In genomic region chr5:134932903-134933276, GRCm38 (mm10) we compare ENCODE assay signal across 8 mouse cellular contexts. TPM values are rescaled to one million over a fixed set of nuclear protein-coding genes. Genes with fewer than 3 reads are reported as not detected.
DNase-seq lines count a peak whose midpoint lies in the region; ATAC-seq and TF ChIP-seq lines count a peak whose summit lies in the region.

No protein-coding gene starts in this region.

- H3K4me2 ChIP-seq in hindbrain, postnatal 0 days (ENCODE audit: low read depth, low read length) = peak overlapping the region; percentile 100

- H3K4me1 ChIP-seq in hindbrain, postnatal 0 days (ENCODE audit: insufficient read depth, low read length) = 0 out of 2 replicates have a peak, but pooled peaks cover 3% of the 10 kb centered on the region

- DNase-seq in frontal cortex, adult 2 months (ENCODE audit: extremely low spot score in 1 of 2, low spot score in 1 of 2) = peak; percentile 7 to 68
- peak; percentile 39 for DNase-seq in cerebellum, adult 9-11 months
- DNase-seq in frontal cortex, postnatal 36 days (ENCODE audit: low spot score in 2 of 2) = peak; percentile 22 to 43
- peak; percentile 78 for DNase-seq in hindbrain, postnatal 0 days (ENCODE audit: low spot score)
- DNase-seq in left cerebral cortex, postnatal 14 days (ENCODE audit: low spot score in 2 of 2) = peak; percentile 23 to 48
- DNase-seq in spleen, adult 12 weeks (ENCODE audit: low spot score) = peak; percentile 77

- H3K4me3 ChIP-seq in hindbrain, postnatal 0 days (ENCODE audit: low read length) = peak overlapping the region; percentile 74

- H3K36me3 ChIP-seq in hindbrain, postnatal 0 days (ENCODE audit: insufficient read depth, low read length) = no peaks in the 10 kb centered on the region

- peak; percentile 54 for TF ChIP-seq CTCF in hindbrain, postnatal 0 days (IDR thresholded peaks at IDR 0.05; ENCODE audit: low read depth)

- no peak for ATAC-seq in frontal cortex, adult (ENCODE audit: low TSS enrichment)
- peak; percentile 48 for ATAC-seq in hindbrain, postnatal 0 days
- ATAC-seq in megakaryocyte progenitor cell, adult 5-6 weeks (replicated peaks; ENCODE audit: poor library complexity) = peak; percentile 70

- intact Hi-C loops in left cerebral cortex, postnatal 14 days (cut with DNase I) = loop anchor here (5.0 kb wide), 1 partner anchor 34 kb away; no protein-coding TSS in a partner anchor

- 46% methylated on average over 9 of the region's 9 CpGs for WGBS in hindbrain, postnatal 0 days

- H3K27me3 ChIP-seq in hindbrain, postnatal 0 days (ENCODE audit: insufficient read depth, low read length) = no peaks in the 10 kb centered on the region

- H3K9me3 ChIP-seq in hindbrain, postnatal 0 days (ENCODE audit: low read length) = no peaks in the 10 kb centered on the region

- no peak overlapping the region for H3K27ac ChIP-seq in hindbrain, postnatal 0 days

- peak overlapping the region; percentile 68 for H3K9ac ChIP-seq in hindbrain, postnatal 0 days (replicated peaks; ENCODE audit: low read length)

RNA-seq across cellular contexts. Expression of gene Mettl27, which starts 0.7 kb away (rescaled TPM):
- 14.0 and 14.9 TPM in 2 replicates for polyA plus RNA-seq in frontal cortex, adult 2 months (2012; rRNA removed)
- 8.1 and 10.9 TPM in 2 replicates for total RNA-seq in hindbrain, postnatal 0 days (2014; rRNA removed)
- 8.5 and 11.0 TPM in 2 replicates for polyA plus RNA-seq in hindbrain, postnatal 0 days (2015; fragmentation: Nextera tagmentation; extraction: Ambion mirVana)
- 1 to 10 TPM; 7.3 TPM for total RNA-seq in left cerebral cortex, postnatal 14 days (2021)
- 1.9 and 3.9 TPM in 2 replicates for total RNA-seq in megakaryocyte progenitor cell, adult 5-6 weeks (2015)
- total RNA-seq in megakaryocyte progenitor cell, adult 5-6 weeks (2017) = 0.92 and 3.4 TPM in 2 replicates

RNA-seq across cellular contexts. Expression of gene Cldn4, which starts 13.8 kb away (rescaled TPM):
- 0.08 and 0.32 TPM in 2 replicates for polyA plus RNA-seq in frontal cortex, adult 2 months (2012; rRNA removed)
- not detected in 2 replicates for total RNA-seq in hindbrain, postnatal 0 days (2014; rRNA removed)
- polyA plus RNA-seq in hindbrain, postnatal 0 days (2015; fragmentation: Nextera tagmentation; extraction: Ambion mirVana) = not detected in 2 replicates
- not detected for total RNA-seq in left cerebral cortex, postnatal 14 days (2021)
- total RNA-seq in megakaryocyte progenitor cell, adult 5-6 weeks (2015) = not detected in 2 replicates
- not detected in 2 replicates for total RNA-seq in megakaryocyte progenitor cell, adult 5-6 weeks (2017)

RNA-seq across cellular contexts. Expression of gene Cldn13, which starts 17.6 kb away (rescaled TPM):
- polyA plus RNA-seq in frontal cortex, adult 2 months (2012; rRNA removed) = not detected in 2 replicates
- not detected in 2 replicates for total RNA-seq in hindbrain, postnatal 0 days (2014; rRNA removed)
- not detected in 2 replicates for polyA plus RNA-seq in hindbrain, postnatal 0 days (2015; fragmentation: Nextera tagmentation; extraction: Ambion mirVana)
- total RNA-seq in left cerebral cortex, postnatal 14 days (2021) = not detected
- total RNA-seq in megakaryocyte progenitor cell, adult 5-6 weeks (2015) = 17.0 and 19.0 TPM in 2 replicates
- total RNA-seq in megakaryocyte progenitor cell, adult 5-6 weeks (2017) = 5.3 and 10.9 TPM in 2 replicates

RNA-seq across cellular contexts. Expression of gene Tmem270, which starts 26.4 kb away (rescaled TPM):
- not detected in 2 replicates for polyA plus RNA-seq in frontal cortex, adult 2 months (2012; rRNA removed)
- not detected in 2 replicates for total RNA-seq in hindbrain, postnatal 0 days (2014; rRNA removed)
- polyA plus RNA-seq in hindbrain, postnatal 0 days (2015; fragmentation: Nextera tagmentation; extraction: Ambion mirVana) = not detected in 2 replicates
- not detected for total RNA-seq in left cerebral cortex, postnatal 14 days (2021)
- total RNA-seq in megakaryocyte progenitor cell, adult 5-6 weeks (2015) = not detected in 2 replicates
- not detected in 2 replicates for total RNA-seq in megakaryocyte progenitor cell, adult 5-6 weeks (2017)

RNA-seq across cellular contexts. Expression of gene Cldn3, which starts 53.1 kb away (rescaled TPM):
- 0.34 and 1.1 TPM in 2 replicates for polyA plus RNA-seq in frontal cortex, adult 2 months (2012; rRNA removed)
- total RNA-seq in hindbrain, postnatal 0 days (2014; rRNA removed) = 3.6 and 10.5 TPM in 2 replicates
- polyA plus RNA-seq in hindbrain, postnatal 0 days (2015; fragmentation: Nextera tagmentation; extraction: Ambion mirVana) = 4.7 and 5.9 TPM in 2 replicates
- total RNA-seq in left cerebral cortex, postnatal 14 days (2021) = 1 to 10 TPM in 1 of 2 experiments, under 1 TPM in 1; 0.37 to 1.7 TPM
- total RNA-seq in megakaryocyte progenitor cell, adult 5-6 weeks (2015) = not detected in 2 replicates
- not detected in 2 replicates for total RNA-seq in megakaryocyte progenitor cell, adult 5-6 weeks (2017)
